Mouse (Mus musculus): ENCODE results near the gene Mfsd12. TPM values are rescaled to one million over a fixed set of nuclear protein-coding genes. Genes with fewer than 3 reads are reported as not detected.

Gene Mfsd12
- polyA plus RNA-seq, 1 experiment = 6.2 TPM

- peaks cover 3% of the 10 kb centered on the region; the same call in 1 of the 2 replicates for H3K4me1 ChIP-seq (ENCODE audit: control insufficient read depth, insufficient read depth, low read length)
- H3K27ac ChIP-seq (ENCODE audit: insufficient read depth, low read length) = peak overlapping the region; percentile 77
- TF ChIP-seq CTCF (IDR thresholded peaks at IDR 0.05; ENCODE audit: borderline replicate concordance, insufficient read depth, low read length) (no peak), POLR2A (IDR thresholded peaks at IDR 0.05; ENCODE audit: low read depth, low read length) (peak; percentile 52)
- peak overlapping the region; percentile 72 for H3K4me3 ChIP-seq (ENCODE audit: insufficient read depth, low read length)
These were observed 37.3 kb upstream of the Mfsd12 start for GRCm38 (mm10) chr10:81319741-81320549.

- TF ChIP-seq CTCF (IDR thresholded peaks at IDR 0.05; ENCODE audit: borderline replicate concordance, insufficient read depth, low read length) = no peak
- peak; percentile 70 for TF ChIP-seq POLR2A (IDR thresholded peaks at IDR 0.05; ENCODE audit: low read depth, low read length)
- Histone ChIP-seq H3K4me1 (ENCODE audit: control insufficient read depth, insufficient read depth, low read length) (peaks cover 3% of the 10 kb centered on the region; the same call in 1 of the 2 replicates), H3K27ac (ENCODE audit: insufficient read depth, low read length) (peak within 1 kb of the TSS; percentile 89), H3K4me3 (ENCODE audit: insufficient read depth, low read length) (peak within 1 kb of the TSS; percentile 79)
These were observed 36.5 kb upstream of the Mfsd12 start, which contains the start of gene Cactin for GRCm38 (mm10) chr10:81320550-81321347. Cactin (plus strand) TSS chr10:81321103.

- TF ChIP-seq POLR2A (IDR thresholded peaks at IDR 0.05; ENCODE audit: low read depth, low read length) (no peak), CTCF (IDR thresholded peaks at IDR 0.05; ENCODE audit: borderline replicate concordance, insufficient read depth, low read length) (no peak)
- Histone ChIP-seq H3K4me3 (ENCODE audit: insufficient read depth, low read length) (peak overlapping the region; percentile 79), H3K27ac (ENCODE audit: insufficient read depth, low read length) (peak overlapping the region; percentile 32), H3K4me1 (ENCODE audit: control insufficient read depth, insufficient read depth, low read length) (peaks cover 3% of the 10 kb centered on the region; the same call in 1 of the 2 replicates)
These were observed 35.9 kb upstream of the Mfsd12 start for GRCm38 (mm10) chr10:81321436-81321835.

- Histone ChIP-seq H3K27ac (ENCODE audit: insufficient read depth, low read length) (no peak overlapping the region), H3K4me1 (ENCODE audit: control insufficient read depth, insufficient read depth, low read length) (peaks cover 3% of the 10 kb centered on the region; the same call in 1 of the 2 replicates)
These were observed 34.8 kb upstream of the Mfsd12 start for GRCm38 (mm10) chr10:81322444-81322843.

GRCm38 (mm10) chr10:81323141-81323775 is 34.0 kb upstream of the Mfsd12 start:
- no peak for TF ChIP-seq POLR2A (IDR thresholded peaks at IDR 0.05; ENCODE audit: low read depth, low read length)
- TF ChIP-seq CTCF (IDR thresholded peaks at IDR 0.05; ENCODE audit: borderline replicate concordance, insufficient read depth, low read length) = no peak
- Histone ChIP-seq H3K4me3 (ENCODE audit: insufficient read depth, low read length) (no peak overlapping the region), H3K27ac (ENCODE audit: insufficient read depth, low read length) (no peak overlapping the region), H3K4me1 (ENCODE audit: control insufficient read depth, insufficient read depth, low read length) (peaks cover 3% of the 10 kb centered on the region; the same call in 1 of the 2 replicates)

More at GRCm38 (mm10) chr10:81322444-81322843, 34.8 kb upstream of the Mfsd12 start:
- H3K4me3 ChIP-seq (ENCODE audit: insufficient read depth, low read length) = peak overlapping the region; percentile 79; the same call in 1 of the 2 replicates
- TF ChIP-seq POLR2A (IDR thresholded peaks at IDR 0.05; ENCODE audit: low read depth, low read length) (no peak), CTCF (IDR thresholded peaks at IDR 0.05; ENCODE audit: borderline replicate concordance, insufficient read depth, low read length) (no peak)

- TF ChIP-seq CTCF (IDR thresholded peaks at IDR 0.05; ENCODE audit: borderline replicate concordance, insufficient read depth, low read length) (no peak), POLR2A (IDR thresholded peaks at IDR 0.05; ENCODE audit: low read depth, low read length) (no peak)
- Histone ChIP-seq H3K4me1 (ENCODE audit: control insufficient read depth, insufficient read depth, low read length) (peaks cover 2% of the 10 kb centered on the region; the same call in 1 of the 2 replicates), H3K27ac (ENCODE audit: insufficient read depth, low read length) (no peak overlapping the region), H3K4me3 (ENCODE audit: insufficient read depth, low read length) (no peak overlapping the region)
These were observed 33.3 kb upstream of the Mfsd12 start for GRCm38 (mm10) chr10:81323791-81324530.

- TF ChIP-seq POLR2A (IDR thresholded peaks at IDR 0.05; ENCODE audit: low read depth, low read length) (no peak), CTCF (IDR thresholded peaks at IDR 0.05; ENCODE audit: borderline replicate concordance, insufficient read depth, low read length) (no peak)
- Histone ChIP-seq H3K4me3 (ENCODE audit: insufficient read depth, low read length) (no peak overlapping the region), H3K4me1 (ENCODE audit: control insufficient read depth, insufficient read depth, low read length) (peaks cover 4% of the 10 kb centered on the region; the same call in 1 of the 2 replicates), H3K27ac (ENCODE audit: insufficient read depth, low read length) (no peak overlapping the region)
These were observed 32.1 kb upstream of the Mfsd12 start for GRCm38 (mm10) chr10:81325176-81325575.

- Histone ChIP-seq H3K27ac (ENCODE audit: insufficient read depth, low read length) (no peak overlapping the region), H3K4me3 (ENCODE audit: insufficient read depth, low read length) (no peak overlapping the region), H3K4me1 (ENCODE audit: control insufficient read depth, insufficient read depth, low read length) (peaks cover 4% of the 10 kb centered on the region; the same call in 1 of the 2 replicates)
- no peak for TF ChIP-seq CTCF (IDR thresholded peaks at IDR 0.05; ENCODE audit: borderline replicate concordance, insufficient read depth, low read length)
- TF ChIP-seq POLR2A (IDR thresholded peaks at IDR 0.05; ENCODE audit: low read depth, low read length) = no peak
These were observed 31.5 kb upstream of the Mfsd12 start for GRCm38 (mm10) chr10:81325781-81326180.

Measured in embryonic fibroblast, embryonic 13.5 days (primary cell).